Mouse (Mus musculus) right cerebral cortex, postnatal 14 days (tissue): ENCODE measurements around the gene Med14.

Experiments used
- DNase-seq: peaks from one replicate; pipeline ENCODE4 v3.0.0; 2022

Med14 gene

GRCm38 (mm10) chrX:12653879-12654278 is 108.0 kb downstream of the Med14 start:
- DNase-seq, result no peak

DNA sequence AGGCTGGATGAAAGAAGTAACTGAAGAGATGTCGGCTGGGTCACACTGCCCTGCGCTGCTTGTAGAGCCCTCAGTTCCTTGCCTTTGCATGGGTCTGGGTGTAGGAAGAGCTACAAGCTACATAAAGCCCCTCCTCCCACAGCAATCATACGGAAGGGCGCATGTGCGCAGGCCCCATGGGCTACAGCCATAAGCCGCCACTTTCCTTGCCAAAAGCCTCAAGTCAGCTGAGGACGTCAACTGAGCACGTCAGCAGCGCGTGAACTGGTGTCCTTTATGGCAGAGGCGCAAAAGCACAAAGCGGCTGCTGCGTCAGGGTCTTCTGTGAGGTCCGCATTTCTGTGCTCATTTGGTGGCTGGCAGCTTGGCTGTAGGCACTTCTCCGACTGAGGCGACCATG is 110.0 kb downstream of the Med14 start:
- no peak for DNase-seq

DNA sequence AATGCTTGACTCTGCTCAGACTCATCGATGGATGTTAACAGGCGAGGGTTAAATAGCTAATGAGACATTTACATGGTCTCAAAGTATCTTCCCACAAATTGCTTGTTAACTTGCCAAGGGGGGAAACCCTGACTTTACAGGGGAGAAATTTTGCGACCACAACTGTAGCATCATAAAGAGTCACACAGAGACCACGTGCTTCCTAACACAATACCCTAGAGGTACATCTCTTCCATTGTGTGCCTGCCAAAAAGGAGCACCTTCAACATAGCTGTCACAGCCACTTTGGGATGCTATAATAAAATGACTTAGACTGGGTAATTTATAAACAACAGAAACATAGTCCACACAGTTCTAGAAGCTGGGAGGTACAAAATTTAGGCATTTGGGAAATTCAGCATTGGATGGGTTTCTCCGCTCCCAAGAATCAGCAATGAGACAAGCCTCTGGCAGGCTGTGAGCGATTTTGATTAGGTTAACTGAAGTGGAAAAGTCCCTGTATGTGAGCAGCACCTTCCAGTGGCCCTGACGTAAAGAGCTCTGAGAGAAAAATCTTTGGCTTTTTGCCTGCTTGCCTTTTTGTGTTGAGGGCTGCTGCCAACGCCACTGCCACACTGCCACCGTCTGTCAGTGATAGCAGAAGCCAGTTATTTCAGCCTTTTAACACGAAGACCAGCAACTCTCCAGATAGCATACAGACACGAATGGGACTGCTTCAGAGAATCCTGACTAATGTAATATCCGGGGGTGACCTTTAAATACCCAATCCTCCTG is 116.2 kb downstream of the Med14 start:
- no peak for DNase-seq

DNA sequence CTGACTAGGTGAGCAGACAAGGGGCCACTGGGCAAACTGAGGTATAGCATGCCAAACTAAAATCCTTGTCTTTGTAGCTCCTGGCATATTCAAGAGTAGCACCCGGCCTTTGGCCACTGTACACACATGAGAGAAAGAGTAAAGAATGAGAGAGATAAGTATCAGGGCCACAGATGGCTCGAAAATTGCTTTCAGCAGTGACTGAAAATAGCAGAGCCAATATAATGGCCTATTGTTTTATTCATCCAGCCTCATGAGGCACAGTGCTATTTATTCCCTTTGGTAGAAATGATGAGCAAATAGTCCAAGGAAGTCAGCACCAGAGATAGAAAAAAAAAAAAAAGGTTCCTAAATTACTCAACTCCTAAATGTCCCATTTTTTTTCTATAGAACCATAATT is 116.9 kb downstream of the Med14 start:
- no peak for DNase-seq
